Mouse (Mus musculus) midbrain, embryonic 14.5 days (tissue): ENCODE data around the gene Laptm5. TPM values are rescaled to one million over a fixed set of nuclear protein-coding genes. Genes with fewer than 3 reads are reported as not detected.
A peak's percentile ranks its signal among the peaks of the same experiment; 100 is the strongest.

Experiments used
- ATAC-seq: fragments of 200-750 bp; cut with Nextera tagmentation; 2 replicates; pipeline ENCODE4 v1.8.0; 2017; ENCODE audit warnings: moderate number of reproducible peaks, moderate library complexity; ENCODE audit not compliant: low FRiP score, low TSS enrichment
- DNase-seq: peaks from one replicate; pipeline ENCODE4 v3.0.0-alpha.2; 2015
- H3K27ac ChIP-seq: fragments of 300-500 bp; sonication (generic); replicated peaks from 2 replicates; pipeline ENCODE4 v1.5.1; 2014; ENCODE audit warnings: mild to moderate bottlenecking, low read depth, low read length, moderate library complexity
- H3K27me3 ChIP-seq: fragments of 300-500 bp; sonication (generic); 2 replicates; pipeline ENCODE4 v1.6.1; 2014; ENCODE audit warnings: low read length, control low read depth, mixed read lengths; ENCODE audit not compliant: control insufficient read depth, insufficient read depth
- H3K36me3 ChIP-seq: fragments of 300-500 bp; sonication (generic); 2 replicates; pipeline ENCODE4 v1.6.1; 2014; ENCODE audit warnings: low read length, control low read depth; ENCODE audit not compliant: control insufficient read depth, insufficient read depth
- H3K4me1 ChIP-seq: fragments of 300-500 bp; sonication (generic); 2 replicates; pipeline ENCODE4 v1.6.1; 2014; ENCODE audit warnings: mild to moderate bottlenecking, antibody characterized with exemption, low read length, control low read depth; ENCODE audit not compliant: control insufficient read depth, insufficient read depth
- H3K4me2 ChIP-seq: fragments of 300-500 bp; sonication (generic); 2 replicates; pipeline ENCODE4 v1.6.1; 2014; ENCODE audit warnings: mild to moderate bottlenecking, low read length, moderate library complexity
- H3K4me3 ChIP-seq: fragments of 300-500 bp; sonication (generic); replicated peaks from 2 replicates; pipeline ENCODE4 v1.5.1; 2014; ENCODE audit warnings: low read depth, low read length
- H3K9ac ChIP-seq: fragments of 300-500 bp; sonication (generic); replicated peaks from 2 replicates; pipeline ENCODE4 v1.6.1; 2014; ENCODE audit warnings: mild to moderate bottlenecking, low read length, moderate library complexity
- H3K9me3 ChIP-seq: fragments of 300-500 bp; sonication (generic); 2 replicates; pipeline ENCODE4 v1.6.1; 2016; ENCODE audit warnings: low read length, control low read depth, mixed read lengths; ENCODE audit not compliant: control insufficient read depth
- WGBS: fragments of 180-500 bp; shearing (Covaris S2); extraction: QIAGEN DNeasy Blood & Tissue Kit; methylation state at CpG from one replicate; pipeline ENCODE4 v1.1.7; 2014; 5-methylcytosine and 5-hydroxymethylcytosine counted together
- polyA plus RNA-seq: library from polyadenylated mRNA; unstranded; fragments of >200 nt; fragmentation: Nextera tagmentation; extraction: Ambion mirVana; gene quantifications from 2 replicates; pipeline ENCODE4 v1.2.1, GENCODE M21; 2014

Gene Laptm5
- polyA plus RNA-seq, 1 experiment from 2014 or later = 31.7 TPM

DNA sequence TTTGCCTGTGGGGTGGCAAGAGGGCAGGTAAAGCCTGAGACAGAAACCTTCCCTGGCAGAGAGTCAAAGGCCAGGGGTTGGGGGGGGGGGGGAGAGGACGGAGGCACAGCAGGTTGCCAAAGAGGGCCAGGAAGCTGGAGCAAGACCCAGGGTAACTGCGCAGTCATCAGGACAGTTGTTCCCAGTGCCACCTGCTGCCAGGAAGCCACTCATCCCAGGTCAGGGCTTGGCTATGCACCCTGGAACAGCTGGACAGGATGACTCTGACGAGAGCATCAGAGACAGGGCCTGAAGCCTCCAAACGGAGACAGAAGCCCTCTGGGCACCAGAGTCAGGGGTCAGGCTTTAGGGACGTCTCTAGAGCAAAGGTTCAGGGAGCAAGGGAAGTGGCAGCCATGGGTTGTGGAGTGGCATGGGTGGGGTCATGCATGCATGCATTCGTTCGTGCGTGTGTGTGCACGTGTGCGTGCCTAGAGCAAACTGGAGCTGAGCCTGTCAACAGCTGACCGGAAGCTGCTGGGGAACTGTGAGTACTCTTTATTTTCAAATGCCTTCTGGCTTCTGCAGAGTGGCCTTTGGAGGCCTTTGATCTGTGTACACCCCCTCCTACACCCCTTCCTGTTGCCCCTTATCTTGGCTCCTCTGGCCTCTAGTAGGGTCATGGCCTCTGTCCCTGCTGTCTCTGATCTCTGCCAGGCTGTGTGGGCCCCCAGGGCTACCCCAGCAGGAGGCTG is 23.0 kb upstream of the Laptm5 start:
- no peaks in the 10 kb centered on the region for H3K4me1 ChIP-seq
- no peak overlapping the region for H3K4me3 ChIP-seq
- no peak for DNase-seq
- no peaks in the 10 kb centered on the region; the same call in 1 of the 2 replicates for H3K27me3 ChIP-seq
- ATAC-seq = no peak
- H3K9me3 ChIP-seq = no peaks in the 10 kb centered on the region
- no peak overlapping the region for H3K4me2 ChIP-seq
- H3K9ac ChIP-seq = no peak overlapping the region
- H3K36me3 ChIP-seq = no peaks in the 10 kb centered on the region
- 63% methylated on average over 10 of the region's 11 CpGs for WGBS
- no peak overlapping the region for H3K27ac ChIP-seq

DNA sequence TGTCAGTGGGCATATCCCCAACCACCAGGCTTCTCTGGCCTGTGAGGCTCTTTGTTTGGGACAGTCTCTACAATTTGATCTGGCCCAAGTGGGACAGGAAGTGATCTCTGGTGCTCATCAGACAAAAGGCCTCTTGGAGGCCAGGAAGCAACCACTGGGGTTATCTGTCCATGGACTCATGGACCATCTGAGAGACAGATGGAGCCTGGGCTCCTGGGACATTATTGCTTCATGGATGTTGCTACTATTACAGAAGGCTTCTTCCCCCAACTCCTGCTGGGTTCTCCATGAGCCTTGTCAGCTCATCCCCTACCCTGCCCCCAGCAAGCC is 22.4 kb upstream of the Laptm5 start:
- DNase-seq (no peak), ATAC-seq (no peak)
- Histone ChIP-seq H3K27me3 (no peaks in the 10 kb centered on the region; the same call in 1 of the 2 replicates), H3K4me1 (no peaks in the 10 kb centered on the region), H3K4me3 (no peak overlapping the region), H3K9ac (no peak overlapping the region), H3K27ac (no peak overlapping the region), H3K9me3 (no peaks in the 10 kb centered on the region), H3K4me2 (no peak overlapping the region), H3K36me3 (no peaks in the 10 kb centered on the region)

DNA sequence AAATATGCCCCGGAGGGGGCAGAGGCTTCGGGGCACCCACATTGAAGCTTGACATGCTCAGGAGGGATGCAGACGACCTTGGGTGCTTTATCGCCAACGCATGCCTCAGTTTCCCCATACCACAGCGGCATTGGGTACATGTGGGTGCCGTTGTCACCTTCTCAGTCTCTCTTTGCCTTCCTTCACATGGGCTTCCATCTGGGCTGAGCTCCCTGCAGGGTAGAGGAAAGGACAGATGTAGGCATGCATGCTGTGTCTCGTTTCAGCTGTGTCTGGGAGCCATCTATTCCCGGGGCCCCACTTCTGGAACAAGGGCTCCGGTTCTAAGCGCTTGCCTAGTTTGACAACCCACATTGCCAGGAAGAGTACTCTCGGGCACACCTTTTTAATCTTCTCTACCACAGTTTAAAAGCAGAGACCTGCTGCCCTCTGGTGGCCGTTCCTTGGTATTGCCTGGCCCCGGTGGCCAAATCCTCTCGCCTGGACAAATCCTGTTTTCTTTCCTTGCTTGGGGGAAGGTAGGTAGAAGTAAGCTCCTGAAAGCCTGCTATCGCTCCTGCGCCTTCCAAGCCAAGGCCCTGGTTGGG is 20.8 kb upstream of the Laptm5 start:
- Histone ChIP-seq H3K27me3 (no peaks in the 10 kb centered on the region), H3K27ac (no peak overlapping the region), H3K9me3 (no peaks in the 10 kb centered on the region), H3K4me2 (no peak overlapping the region), H3K4me3 (no peak overlapping the region), H3K4me1 (no peaks in the 10 kb centered on the region), H3K9ac (no peak overlapping the region), H3K36me3 (no peaks in the 10 kb centered on the region)
- DNase-seq (peak; percentile 90), ATAC-seq (no peak; the same call in 1 of the 2 replicates)
- 40% methylated on average over 17 of the region's 17 CpGs for WGBS

DNA sequence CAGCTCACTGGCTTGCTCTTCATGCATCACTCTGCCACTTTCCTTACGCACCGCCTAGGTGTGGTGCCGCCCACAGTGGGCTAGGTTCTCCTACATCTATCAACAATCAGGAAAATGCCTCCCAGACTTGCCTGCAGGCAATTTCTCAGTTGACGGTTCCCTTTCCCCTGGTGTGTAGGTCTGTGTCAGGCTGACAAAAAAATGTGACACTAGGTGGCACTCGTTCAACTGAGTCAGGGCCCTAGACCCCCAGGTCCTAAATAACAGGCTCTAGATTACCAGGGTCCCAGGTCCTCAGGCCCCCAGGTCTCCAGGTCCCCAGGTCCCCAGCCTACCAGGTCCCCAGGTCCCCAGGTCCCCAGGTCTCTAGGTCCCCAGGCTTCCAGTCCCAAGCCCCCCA is 19.2 kb upstream of the Laptm5 start:
- Histone ChIP-seq H3K4me2 (no peak overlapping the region), H3K36me3 (no peaks in the 10 kb centered on the region), H3K9me3 (no peaks in the 10 kb centered on the region), H3K4me1 (no peaks in the 10 kb centered on the region), H3K27me3 (no peaks in the 10 kb centered on the region), H3K4me3 (no peak overlapping the region), H3K27ac (no peak overlapping the region), H3K9ac (no peak overlapping the region)
- ATAC-seq (no peak), DNase-seq (no peak)
- WGBS = 66% methylated on average over 5 of the region's 5 CpGs

DNA sequence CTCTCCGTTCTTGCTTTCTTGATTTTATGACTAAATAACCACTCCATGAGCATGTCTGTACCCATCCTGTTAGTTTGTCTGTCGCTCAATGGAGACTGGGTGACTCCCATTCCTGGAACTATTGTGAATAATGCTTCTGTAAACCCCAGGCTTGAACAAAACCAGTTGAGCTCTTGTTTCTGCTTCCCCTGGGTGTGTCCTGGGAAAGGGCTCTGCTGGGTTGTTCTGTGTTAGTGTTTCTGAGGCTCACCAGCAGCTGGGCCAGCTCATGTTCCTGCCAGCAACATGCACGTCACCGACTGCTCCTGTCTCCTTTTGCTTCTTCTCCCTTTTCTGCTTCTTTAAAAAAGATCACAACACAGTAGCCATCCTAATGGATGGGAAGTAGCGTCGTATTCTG is 17.2 kb upstream of the Laptm5 start:
- ATAC-seq (no peak), DNase-seq (no peak)
- Histone ChIP-seq H3K4me2 (no peak overlapping the region), H3K9ac (no peak overlapping the region), H3K4me3 (no peak overlapping the region), H3K36me3 (no peaks in the 10 kb centered on the region), H3K27ac (no peak overlapping the region), H3K27me3 (no peaks in the 10 kb centered on the region), H3K9me3 (no peaks in the 10 kb centered on the region), H3K4me1 (no peaks in the 10 kb centered on the region)
- 90% methylated on average over 6 of the region's 6 CpGs for WGBS

DNA sequence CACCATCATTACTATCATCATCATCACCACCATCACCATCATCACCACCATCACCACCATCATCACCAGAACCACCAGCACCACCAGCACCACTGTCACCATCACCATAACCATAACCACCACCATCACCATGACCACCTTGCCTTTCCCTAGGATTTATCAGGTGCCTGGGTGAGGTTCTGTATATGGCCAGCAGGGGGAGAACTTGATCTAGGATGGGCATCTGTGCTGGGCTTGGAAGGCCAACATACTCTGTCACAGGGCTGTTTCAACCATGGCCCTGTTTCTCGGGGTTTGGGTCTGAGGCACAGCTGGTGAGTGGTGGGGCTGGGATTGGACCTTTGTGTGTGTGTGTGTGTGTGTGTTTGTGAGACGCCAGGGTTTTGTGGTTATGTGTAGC is 16.6 kb upstream of the Laptm5 start:
- no peak overlapping the region for H3K9ac ChIP-seq
- no peaks in the 10 kb centered on the region for H3K27me3 ChIP-seq
- DNase-seq = peak; percentile 57
- H3K9me3 ChIP-seq = no peaks in the 10 kb centered on the region
- WGBS = 66% methylated on average over 2 of the region's 2 CpGs
- H3K4me1 ChIP-seq = no peaks in the 10 kb centered on the region
- no peak overlapping the region for H3K4me3 ChIP-seq
- H3K4me2 ChIP-seq = no peak overlapping the region
- ATAC-seq = no peak
- no peaks in the 10 kb centered on the region for H3K36me3 ChIP-seq
- no peak overlapping the region for H3K27ac ChIP-seq

DNA sequence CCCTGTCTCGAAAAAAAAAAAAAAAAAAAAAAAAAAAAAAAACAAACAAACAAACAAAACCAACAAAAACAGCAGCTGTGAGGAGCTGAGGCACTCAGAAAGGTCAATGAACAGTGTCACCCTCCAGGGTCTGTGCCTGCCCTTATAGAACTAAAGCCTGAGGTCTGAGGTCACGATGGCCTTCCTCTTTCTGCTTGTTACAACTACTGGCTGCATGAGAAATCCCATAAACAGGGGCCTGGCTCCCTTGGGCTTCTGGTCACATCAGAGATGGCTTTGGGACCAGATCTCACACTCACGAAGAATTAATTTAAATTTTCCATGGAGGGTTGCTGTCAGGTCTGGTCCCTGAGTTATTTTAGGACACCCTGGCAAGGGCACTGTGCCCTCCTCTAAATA is 13.5 kb upstream of the Laptm5 start:
- 78% methylated on average over 2 of the region's 3 CpGs for WGBS

DNA sequence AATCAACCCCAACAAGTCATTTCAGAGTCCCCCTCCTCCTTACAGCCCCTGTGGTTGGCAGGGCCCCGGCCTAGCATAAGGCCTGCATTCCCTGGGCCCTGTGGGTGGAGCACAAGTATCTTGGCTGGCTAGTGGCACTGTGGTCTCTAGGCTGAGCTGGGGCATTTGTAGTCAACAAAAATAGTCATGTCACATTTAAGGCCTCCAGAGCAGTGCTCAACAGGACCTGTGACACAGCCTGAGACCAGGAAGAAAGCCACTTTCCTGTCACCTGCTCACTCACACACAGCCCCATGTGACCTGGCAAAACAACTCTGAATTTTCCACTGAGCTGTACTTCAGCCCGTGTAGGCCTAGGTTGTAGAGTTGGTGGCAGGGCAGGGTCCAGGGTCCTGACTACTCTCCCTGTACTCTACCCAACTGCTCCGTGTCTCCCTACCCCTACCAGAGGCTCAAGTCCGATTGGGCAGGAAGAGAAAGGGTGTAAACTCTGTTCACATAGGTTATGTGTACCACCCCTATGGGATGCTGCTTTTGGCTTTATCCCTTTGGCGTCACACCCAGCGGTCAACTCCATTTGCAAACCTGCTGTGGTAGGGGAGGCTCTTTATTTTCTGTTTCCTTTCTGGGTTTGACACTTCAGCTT is 13.0 kb upstream of the Laptm5 start:
- ATAC-seq (no peak), DNase-seq (no peak)
- 86% methylated on average over 6 of the region's 6 CpGs for WGBS
- H3K4me1 ChIP-seq = no peaks in the 10 kb centered on the region
- H3K4me2 ChIP-seq = no peak overlapping the region
- H3K27ac ChIP-seq = no peak overlapping the region
- no peaks in the 10 kb centered on the region for H3K27me3 ChIP-seq
- no peaks in the 10 kb centered on the region for H3K36me3 ChIP-seq
- no peak overlapping the region for H3K4me3 ChIP-seq
- no peaks in the 10 kb centered on the region for H3K9me3 ChIP-seq
- H3K9ac ChIP-seq = no peak overlapping the region

More for the DNA sequence above, 13.5 kb upstream of the Laptm5 start:
- Histone ChIP-seq H3K27ac (no peak overlapping the region), H3K4me1 (no peaks in the 10 kb centered on the region), H3K4me2 (no peak overlapping the region), H3K4me3 (no peak overlapping the region), H3K27me3 (no peaks in the 10 kb centered on the region), H3K9ac (no peak overlapping the region), H3K9me3 (no peaks in the 10 kb centered on the region), H3K36me3 (no peaks in the 10 kb centered on the region)
- DNase-seq (no peak), ATAC-seq (no peak)

DNA sequence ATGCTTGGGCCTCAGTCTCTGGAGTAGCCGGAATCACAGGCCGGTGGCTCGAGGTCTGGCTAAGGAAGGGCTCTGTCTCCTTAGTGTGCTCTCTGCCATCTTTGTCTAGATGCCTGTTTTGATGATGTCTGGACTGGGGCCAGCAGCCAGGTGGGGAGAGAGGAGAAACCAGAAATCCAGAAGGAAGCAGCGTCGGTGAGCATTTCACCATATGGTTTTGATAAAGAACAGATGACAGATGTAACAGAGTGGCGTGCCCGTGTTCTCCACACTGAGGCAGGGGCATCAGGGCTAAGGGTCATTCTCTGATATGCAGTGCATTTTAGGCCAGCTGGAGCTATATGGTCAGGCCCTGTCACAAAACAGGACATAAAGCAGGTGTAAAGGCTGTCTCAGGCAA is 12.2 kb upstream of the Laptm5 start:
- DNase-seq (no peak), ATAC-seq (no peak)
- no peak overlapping the region for H3K4me2 ChIP-seq
- H3K4me1 ChIP-seq = no peaks in the 10 kb centered on the region
- H3K4me3 ChIP-seq = no peak overlapping the region
- H3K9ac ChIP-seq = no peak overlapping the region
- H3K27me3 ChIP-seq = no peaks in the 10 kb centered on the region
- WGBS = 85% methylated on average over 7 of the region's 7 CpGs
- H3K9me3 ChIP-seq = no peaks in the 10 kb centered on the region
- no peaks in the 10 kb centered on the region for H3K36me3 ChIP-seq
- no peak overlapping the region for H3K27ac ChIP-seq
